Mouse (Mus musculus): ENCODE measurements around the gene Nedd8. TPM values are rescaled to one million over a fixed set of nuclear protein-coding genes. Genes with fewer than 3 reads are reported as not detected.

The Nedd8 gene
- polyA plus RNA-seq (2012; rRNA removed): 132 and 150 TPM in 2 replicates

GRCm38 (mm10) chr14:55671833-55672740 is at the start of gene Nedd8, which contains the start of gene Gmpr2:
Gene Nedd8 (minus strand): TSS chr14:55672124.
Gene Gmpr2 (plus strand): TSS chr14:55671941.

GRCm38 (mm10) chr14:55713729-55714122 is 41.8 kb upstream of the Nedd8 start, which contains the start of gene Tgm1:
Gene Tgm1 (minus strand): TSS chr14:55713926.

GRCm38 (mm10) chr14:55681160-55682117 is 9.5 kb upstream of the Nedd8 start, which contains the start of gene Tinf2:
Gene Tinf2 (minus strand): TSS chr14:55681820.

GRCm38 (mm10) chr14:55659960-55660573 is 11.9 kb downstream of the Nedd8 start, which contains the start of gene Mdp1:
Gene Mdp1 (minus strand): TSS chr14:55660508.

GRCm38 (mm10) chr14:55649884-55650283 is 22.0 kb downstream of the Nedd8 start, which contains the start of gene Tssk4:
Gene Tssk4 (plus strand): TSS chr14:55650184.

GRCm38 (mm10) chr14:55643060-55643907 is 28.6 kb downstream of the Nedd8 start, which contains the start of gene Tm9sf1:
Gene Tm9sf1 (minus strand): TSS chr14:55643806.

GRCm38 (mm10) chr14:55637795-55638194 is 34.1 kb downstream of the Nedd8 start, which contains the start of gene Gm49378:
Gene Gm49378 (minus strand): TSS chr14:55637895.

GRCm38 (mm10) chr14:55635523-55636007 is 36.4 kb downstream of the Nedd8 start, which contains the start of gene Ipo4:
Gene Ipo4 (minus strand): TSS chr14:55635957.

GRCm38 (mm10) chr14:55617822-55618221 is 54.1 kb downstream of the Nedd8 start, which contains the start of gene Rec8:
Gene Rec8 (plus strand): TSS chr14:55618037.

Other genes starting within 250 kb of the Nedd8 start
- 85.7 and 88.1 TPM in 2 replicates for gene Dhrs4, start 193.4 kb downstream of the Nedd8 start, polyA plus RNA-seq (2012; rRNA removed)
- 0.83 and 1.2 TPM in 2 replicates for gene Carmil3, start 181.5 kb downstream of the Nedd8 start, polyA plus RNA-seq (2012; rRNA removed)
- gene Cpne6, start 161.7 kb downstream of the Nedd8 start, polyA plus RNA-seq (2012; rRNA removed): under 0.01 and 0.03 TPM in 2 replicates
- gene Nrl, start 147.1 kb downstream of the Nedd8 start, polyA plus RNA-seq (2012; rRNA removed): 0.02 TPM in 1 of 2 replicates, not detected in the other
- gene Pck2, start 131.9 kb downstream of the Nedd8 start, polyA plus RNA-seq (2012; rRNA removed): 21.6 and 22.6 TPM in 2 replicates
- 45.8 and 49.5 TPM in 2 replicates for gene Dcaf11, start 112.1 kb downstream of the Nedd8 start, polyA plus RNA-seq (2012; rRNA removed)
- gene A730061H03Rik, start 111.7 kb downstream of the Nedd8 start, polyA plus RNA-seq (2012; rRNA removed): 0.93 and 1.3 TPM in 2 replicates
- gene Fitm1, start 96.5 kb downstream of the Nedd8 start, polyA plus RNA-seq (2012; rRNA removed): 0.30 and 1.00 TPM in 2 replicates
- 89.0 and 93.6 TPM in 2 replicates for gene Psme1, start 94.0 kb downstream of the Nedd8 start, polyA plus RNA-seq (2012; rRNA removed)
- 14.9 and 16.0 TPM in 2 replicates for gene Emc9, start 86.8 kb downstream of the Nedd8 start, polyA plus RNA-seq (2012; rRNA removed)
- 87.0 and 89.9 TPM in 2 replicates for gene Psme2, start 81.0 kb downstream of the Nedd8 start, polyA plus RNA-seq (2012; rRNA removed)
- gene Rnf31, start 80.4 kb downstream of the Nedd8 start, polyA plus RNA-seq (2012; rRNA removed): 7.7 and 9.1 TPM in 2 replicates
- 38.3 and 44.8 TPM in 2 replicates for gene Irf9, start 68.6 kb downstream of the Nedd8 start, polyA plus RNA-seq (2012; rRNA removed)
- gene Rec8, start 54.1 kb downstream of the Nedd8 start, polyA plus RNA-seq (2012; rRNA removed): 2.3 and 4.0 TPM in 2 replicates
- gene Ipo4, start 36.2 kb downstream of the Nedd8 start, polyA plus RNA-seq (2012; rRNA removed): 21.5 and 30.6 TPM in 2 replicates
- 1.5 TPM in 2 replicates for gene Gm49378, start 34.2 kb downstream of the Nedd8 start, polyA plus RNA-seq (2012; rRNA removed)
- 27.6 and 31.3 TPM in 2 replicates for gene Tm9sf1, start 28.3 kb downstream of the Nedd8 start, polyA plus RNA-seq (2012; rRNA removed)
- 0.37 and 0.43 TPM in 2 replicates for gene Tssk4, start 21.9 kb downstream of the Nedd8 start, polyA plus RNA-seq (2012; rRNA removed)
- gene Mdp1, start 11.6 kb downstream of the Nedd8 start, polyA plus RNA-seq (2012; rRNA removed): 12.1 and 12.3 TPM in 2 replicates
- 13.9 and 15.5 TPM in 2 replicates for gene Gmpr2, start 183 bp downstream of the Nedd8 start, polyA plus RNA-seq (2012; rRNA removed)
- 10.4 and 12.1 TPM in 2 replicates for gene Tinf2, start 9.7 kb upstream of the Nedd8 start, polyA plus RNA-seq (2012; rRNA removed)
- gene Tgm1, start 41.8 kb upstream of the Nedd8 start, polyA plus RNA-seq (2012; rRNA removed): 9.0 and 11.1 TPM in 2 replicates
- gene Rabggta, start 50.1 kb upstream of the Nedd8 start, polyA plus RNA-seq (2012; rRNA removed): 22.7 and 23.3 TPM in 2 replicates
- gene Dhrs1, start 73.6 kb upstream of the Nedd8 start, polyA plus RNA-seq (2012; rRNA removed): 48.3 and 54.5 TPM in 2 replicates
- gene Nop9, start 73.6 kb upstream of the Nedd8 start, polyA plus RNA-seq (2012; rRNA removed): 10.4 and 10.6 TPM in 2 replicates
- 155 and 165 TPM in 2 replicates for gene Cideb, start 86.3 kb upstream of the Nedd8 start, polyA plus RNA-seq (2012; rRNA removed)
- 0.85 and 1.1 TPM in 2 replicates for gene Ltb4r2, start 89.3 kb upstream of the Nedd8 start, polyA plus RNA-seq (2012; rRNA removed)
- 10.9 and 15.1 TPM in 2 replicates for gene Ltb4r1, start 93.8 kb upstream of the Nedd8 start, polyA plus RNA-seq (2012; rRNA removed)
- 1.8 and 2.3 TPM in 2 replicates for gene Adcy4, start 112.0 kb upstream of the Nedd8 start, polyA plus RNA-seq (2012; rRNA removed)
- gene Ripk3, start 116.7 kb upstream of the Nedd8 start, polyA plus RNA-seq (2012; rRNA removed): 8.7 and 9.9 TPM in 2 replicates
- gene Nfatc4, start 151.0 kb upstream of the Nedd8 start, polyA plus RNA-seq (2012; rRNA removed): 0.96 and 1.2 TPM in 2 replicates
- gene Nynrin, start 181.9 kb upstream of the Nedd8 start, polyA plus RNA-seq (2012; rRNA removed): 1.2 and 1.3 TPM in 2 replicates
- 0.25 and 0.39 TPM in 2 replicates for gene Cbln3, start 212.3 kb upstream of the Nedd8 start, polyA plus RNA-seq (2012; rRNA removed)
- gene Khnyn, start 212.8 kb upstream of the Nedd8 start, polyA plus RNA-seq (2012; rRNA removed): 12.7 and 14.5 TPM in 2 replicates
- gene Sdr39u1, start 228.2 kb upstream of the Nedd8 start, polyA plus RNA-seq (2012; rRNA removed): 14.9 and 16.8 TPM in 2 replicates

Data from liver, embryonic 18 days (tissue).